Mouse (Mus musculus) stomach, postnatal 0 days (tissue): ENCODE data around the gene Pif1.

Experiments used
- CTCF ChIP-seq: IDR thresholded peaks from 2 replicates; pipeline ENCODE4 v1.5.1; 2016; ENCODE audit warnings: antibody characterized with exemption, low read depth, mild to moderate bottlenecking, moderate library complexity
- EP300 ChIP-seq: optimal IDR thresholded peaks from 2 replicates; pipeline ENCODE3; 2016; ENCODE audit warnings: antibody characterized with exemption

DNA sequence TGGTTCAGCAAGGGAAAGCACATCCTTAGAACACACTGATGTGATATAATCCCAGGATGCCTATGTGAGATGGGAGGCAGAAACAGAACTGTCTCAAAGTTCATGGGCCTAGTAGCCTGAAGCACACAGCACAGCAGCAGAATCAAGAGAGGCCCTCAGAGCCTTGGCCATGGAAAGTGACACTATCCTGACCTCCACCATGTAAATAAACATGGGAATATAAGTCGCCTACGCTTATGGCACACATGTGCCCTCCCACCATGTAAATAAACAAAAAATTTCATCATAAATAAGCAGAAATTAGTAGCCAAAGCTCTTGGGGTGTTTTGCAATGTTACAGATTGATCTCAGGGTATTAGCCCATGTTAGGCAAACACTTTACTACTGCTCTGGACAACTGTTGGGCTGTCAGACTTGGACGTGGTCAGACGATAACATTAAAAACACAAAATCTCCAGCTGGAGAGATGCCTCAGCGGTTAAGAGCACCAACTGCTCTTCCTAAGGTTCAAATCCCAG, 25.1 kb downstream of the Pif1 start:
- no peak for TF ChIP-seq CTCF
- no peak for TF ChIP-seq EP300
